Mouse (Mus musculus) MN1 (cell line): ENCODE data around the gene Arfgap1.
A peak's percentile ranks its signal among the peaks of the same experiment; 100 is the strongest.

Experiments
- DNase-seq: peaks from one replicate; pipeline ENCODE4 v3.0.0-alpha.2; 2016; ENCODE audit warnings: low spot score

Gene Arfgap1

GRCm38 (mm10) chr2:180967010-180967763 is at the start of gene Arfgap1:
TSS of gene Arfgap1 (plus strand) at chr2:180967225.
- DNase-seq, result peak; percentile 97

- DNase-seq, result peak; percentile 50
Observed at GRCm38 (mm10) chr2:180919913-180920809, 46.9 kb upstream of the Arfgap1 start.

GRCm38 (mm10) chr2:180920810-180921400 is 46.1 kb upstream of the Arfgap1 start, which contains the start of gene Ythdf1:
TSS of gene Ythdf1 (minus strand) at chr2:180920949.
- peak; percentile 99 for DNase-seq

- peak; percentile 16 for DNase-seq
Observed at GRCm38 (mm10) chr2:180922739-180923138, 44.3 kb upstream of the Arfgap1 start.

GRCm38 (mm10) chr2:180925176-180925575 is 41.8 kb upstream of the Arfgap1 start:
- peak; percentile 80 for DNase-seq

- no peak for DNase-seq
Observed at GRCm38 (mm10) chr2:180928723-180929122, 38.3 kb upstream of the Arfgap1 start, which contains the start of gene Birc7. TSS of gene Birc7 (plus strand) at chr2:180929023.

- DNase-seq, result peak; percentile 30
Observed at GRCm38 (mm10) chr2:180932418-180932817, 34.6 kb upstream of the Arfgap1 start.

- DNase-seq, result no peak
Observed at GRCm38 (mm10) chr2:180940187-180940586, 26.8 kb upstream of the Arfgap1 start.

- peak; percentile 82 for DNase-seq
Observed at GRCm38 (mm10) chr2:180941869-180942268, 25.2 kb upstream of the Arfgap1 start.

- no peak for DNase-seq
Observed at GRCm38 (mm10) chr2:180949947-180950346, 17.1 kb upstream of the Arfgap1 start.

GRCm38 (mm10) chr2:180952731-180953171 is 14.3 kb upstream of the Arfgap1 start:
- no peak for DNase-seq

- no peak for DNase-seq
Observed at GRCm38 (mm10) chr2:180953638-180954037, 13.4 kb upstream of the Arfgap1 start.

- DNase-seq, result peak; percentile 61
Observed at GRCm38 (mm10) chr2:180954061-180955047, 12.7 kb upstream of the Arfgap1 start, which contains the start of gene Nkain4. TSS of gene Nkain4 (minus strand) at chr2:180954699.

GRCm38 (mm10) chr2:180959605-180960004 is 7.4 kb upstream of the Arfgap1 start:
- DNase-seq, result no peak

- DNase-seq, result no peak
Observed at GRCm38 (mm10) chr2:180960187-180960586, 6.8 kb upstream of the Arfgap1 start.

- no peak for DNase-seq
Observed at GRCm38 (mm10) chr2:180962616-180963308, 4.3 kb upstream of the Arfgap1 start.

- peak; percentile 81 for DNase-seq
Observed at GRCm38 (mm10) chr2:180963956-180964355, 3.1 kb upstream of the Arfgap1 start.

GRCm38 (mm10) chr2:180966092-180966882 is 738 bp upstream of the Arfgap1 start:
- DNase-seq, result peak; percentile 79

- DNase-seq, result no peak
Observed at GRCm38 (mm10) chr2:180981133-180981532, 14.1 kb downstream of the Arfgap1 start.
